In genomic region chr3:14880277-14880676, GRCm38 (mm10) we compare ENCODE assay signal across 23 mouse cellular contexts. TPM values are rescaled to one million over a fixed set of nuclear protein-coding genes. Genes with fewer than 3 reads are reported as not detected.
A peak's percentile ranks its signal among the peaks of the same experiment; 100 is the strongest.
DNase-seq lines count a peak whose midpoint lies in the region; ATAC-seq and TF ChIP-seq lines count a peak whose summit lies in the region.
"Had no signal": no experiment of that assay in that cellular context is flagged by ENCODE, and none has a peak within 500 bp of the region (broad histone marks: within the 10 kb centered on the region; RNA-seq: fewer than 3 reads in every experiment).

No protein-coding gene starts in this region.

- intact Hi-C loops in heart, postnatal 14 days (cut with DNase I): no loop called here

- H3K4me1 ChIP-seq in spleen, adult 2 months (ENCODE audit: control insufficient read depth, insufficient read depth, insufficient read length): peaks cover 20% of the 10 kb centered on the region
- H3K4me1 ChIP-seq in liver, embryonic 16.5 days (ENCODE audit: control insufficient read depth, low read depth, low read length): peaks cover 64% of the 10 kb centered on the region
- H3K4me1 ChIP-seq: hindbrain, embryonic 15.5 days; limb, embryonic 10.5 days; neural tube, embryonic 12.5 days had no signal

- H3K27ac ChIP-seq in spleen, adult 2 months (ENCODE audit: insufficient read depth, low read length): peak overlapping the region; percentile 32; the same call in 1 of the 2 replicates
- peak overlapping the region; percentile 87 for H3K27ac ChIP-seq in liver, embryonic 16.5 days (ENCODE audit: low read length)
- H3K27ac ChIP-seq: embryonic facial prominence, embryonic 10.5 days; hindbrain, embryonic 15.5 days; layer of hippocampus, adult 2 months; limb, embryonic 10.5 days; neural tube, embryonic 12.5 days had no signal

- no peak for TF ChIP-seq CTCF in spleen, adult 2 months (IDR thresholded peaks at IDR 0.05; ENCODE audit: extremely low read depth, insufficient read depth, insufficient read length, insufficient replicate concordance)

- peak; percentile 36 to 87 for DNase-seq in spleen, adult 2 months (ENCODE audit: low read depth in 1 of 2, low spot score in 2 of 2)
- DNase-seq in spleen, postnatal 14 days (ENCODE audit: low spot score in 2 of 2): no peak
- DNase-seq in heart, adult 9 months (ENCODE audit: low spot score in 2 of 2): no peak
- DNase-seq in heart, postnatal 14 days: no peak
- DNase-seq in adrenal gland, postnatal 25 days: no peak
- DNase-seq: adrenal gland, adult 2 months; cerebellum, adult 11-12 months; cerebellum, postnatal 25 days; forebrain, postnatal 0 days; heart, postnatal 10 days; kidney, adult 11 months; kidney, postnatal 10 days; lung, embryonic 14.5 days; thymus, postnatal 4 days had no signal

- H3K4me3 ChIP-seq in spleen, adult 2 months (ENCODE audit: extremely low read depth, insufficient read depth, insufficient read length): no peak overlapping the region
- H3K4me3 ChIP-seq in liver, embryonic 16.5 days (ENCODE audit: low read depth, low read length): no peak overlapping the region
- H3K4me3 ChIP-seq: embryonic facial prominence, embryonic 10.5 days; hindbrain, embryonic 15.5 days; layer of hippocampus, adult 2 months; limb, embryonic 10.5 days; megakaryocyte, embryonic 14.5 days; neural tube, embryonic 12.5 days had no signal

- no peaks in the 10 kb centered on the region for H3K9me3 ChIP-seq in liver, embryonic 16.5 days (replicated peaks; ENCODE audit: control insufficient read depth, low read length)
- H3K9me3 ChIP-seq: embryonic facial prominence, embryonic 10.5 days; hindbrain, embryonic 15.5 days; limb, embryonic 10.5 days; megakaryocyte, embryonic 14.5 days; neural tube, embryonic 12.5 days had no signal

- H3K36me3 ChIP-seq in spleen, adult 2 months (ENCODE audit: control insufficient read depth, insufficient read depth, low read length): no peaks in the 10 kb centered on the region
- no peaks in the 10 kb centered on the region for H3K36me3 ChIP-seq in liver, embryonic 16.5 days (ENCODE audit: control insufficient read depth, insufficient read depth)
- H3K36me3 ChIP-seq: embryonic facial prominence, embryonic 10.5 days; hindbrain, embryonic 15.5 days; limb, embryonic 10.5 days; neural tube, embryonic 12.5 days had no signal

- H3K4me2 ChIP-seq in liver, embryonic 16.5 days (ENCODE audit: low read depth, low read length): no peak overlapping the region
- H3K4me2 ChIP-seq: hindbrain, embryonic 15.5 days; lung, embryonic 14.5 days; neural tube, embryonic 12.5 days had no signal

- no peaks in the 10 kb centered on the region for H3K27me3 ChIP-seq in spleen, adult 2 months (ENCODE audit: control insufficient read depth, insufficient read depth, low read length)
- no peaks in the 10 kb centered on the region for H3K27me3 ChIP-seq in liver, embryonic 16.5 days (ENCODE audit: control insufficient read depth, insufficient read depth, low read depth, low read length)
- H3K27me3 ChIP-seq: hindbrain, embryonic 15.5 days; megakaryocyte, embryonic 14.5 days; neural tube, embryonic 12.5 days had no signal

- peak; percentile 22 for ATAC-seq in common myeloid progenitor, adult 5-6 weeks (replicated peaks; ENCODE audit: low read depth, poor library complexity, severe bottlenecking)
- no peak for ATAC-seq in liver, embryonic 16.5 days (ENCODE audit: low read depth)
- ATAC-seq: CD4-positive, CD25-positive, alpha-beta regulatory T cell, adult 4 months; forebrain, postnatal 0 days had no signal

- no peak for TF ChIP-seq POLR2A in spleen, adult 2 months (IDR thresholded peaks at IDR 0.05; ENCODE audit: low read depth, low read length)

- 35% methylated on average over 2 of the region's 2 CpGs for WGBS in spleen, adult 2 months
- 24% methylated on average over 2 of the region's 2 CpGs for WGBS in liver, embryonic 16.5 days (ENCODE audit: insufficient replicate concordance)

- peak overlapping the region; percentile 51 for H3K9ac ChIP-seq in liver, embryonic 16.5 days (ENCODE audit: low read depth, low read length)
- H3K9ac ChIP-seq: forebrain, postnatal 0 days; hindbrain, embryonic 15.5 days; lung, embryonic 14.5 days; neural tube, embryonic 12.5 days had no signal

RNA-seq across cellular contexts. Expression of gene Car2, which starts 5.8 kb away (rescaled TPM):
- 639 and 730 TPM in 2 replicates for polyA plus RNA-seq in spleen, adult 2 months (2012; rRNA removed)
- total RNA-seq in common myeloid progenitor, adult 5-6 weeks (2017): 593 and 613 TPM in 2 replicates
- 2,019 and 2,429 TPM in 2 replicates for polyA plus RNA-seq in liver, embryonic 16.5 days (2015; fragmentation: Nextera tagmentation; extraction: Ambion mirVana)
- total RNA-seq in heart, postnatal 14 days (2021): 1 to 10 TPM; 8.0 TPM
- 33.1 and 41.1 TPM in 2 replicates for total RNA-seq in adrenal gland, postnatal 25 days (2021)

RNA-seq across cellular contexts. Expression of gene Car3, which starts 17.0 kb away (rescaled TPM):
- 14.2 and 21.4 TPM in 2 replicates for polyA plus RNA-seq in spleen, adult 2 months (2012; rRNA removed)
- 6.7 and 7.7 TPM in 2 replicates for total RNA-seq in common myeloid progenitor, adult 5-6 weeks (2017)
- 138 and 165 TPM in 2 replicates for polyA plus RNA-seq in liver, embryonic 16.5 days (2015; fragmentation: Nextera tagmentation; extraction: Ambion mirVana)
- 10 to 100 TPM; 32.4 to 97.8 TPM for total RNA-seq in heart, postnatal 14 days (2021)
- total RNA-seq in adrenal gland, postnatal 25 days (2021): 710 and 875 TPM in 2 replicates
- polyA plus RNA-seq: CD4-positive, CD25-positive, alpha-beta regulatory T cell, adult 4 months had no signal

Comparison
In these comparisons a context has a peak if more than half of its experiments do, and no peak if none do; other contexts are left out.
1. DNase-seq: peak in spleen, adult 2 months (2 of 2); none in spleen, postnatal 14 days (0 of 2), heart, adult 9 months (0 of 2), heart, postnatal 14 days (0 of 2) and adrenal gland, postnatal 25 days (single experiment).
2. RNA of gene Car2, which starts 5.8 kb away (total RNA-seq): 593 to 613 TPM in common myeloid progenitor, adult 5-6 weeks; 33.1 to 41.1 TPM in adrenal gland, postnatal 25 days and 8.0 TPM in heart, postnatal 14 days; every median in the first group is over 10 times any median in the second.